ENCODE assay signal across 11 mouse cellular contexts in genomic region chr14:100281734-100282133, GRCm38 (mm10). TPM values are rescaled to one million over a fixed set of nuclear protein-coding genes. Genes with fewer than 3 reads are reported as not detected.
DNase-seq lines count a peak whose midpoint lies in the region; ATAC-seq and TF ChIP-seq lines count a peak whose summit lies in the region.
"Had no signal": no experiment of that assay in that cellular context is flagged by ENCODE, and none has a peak within 500 bp of the region (broad histone marks: within the 10 kb centered on the region; RNA-seq: fewer than 3 reads in every experiment).

No protein-coding gene starts in this region.

- H3K27me3 ChIP-seq in intestine, embryonic 14.5 days (replicated peaks; ENCODE audit: control insufficient read depth, insufficient read depth, low read length) = no peaks in the 10 kb centered on the region
- H3K27me3 ChIP-seq in intestine, postnatal 0 days (replicated peaks; ENCODE audit: control insufficient read depth, insufficient read depth, low read length) = no peaks in the 10 kb centered on the region
- H3K27me3 ChIP-seq in embryonic facial prominence, embryonic 12.5 days = no peaks in the 10 kb centered on the region
- no peaks in the 10 kb centered on the region for H3K27me3 ChIP-seq in hindbrain, embryonic 15.5 days
- H3K27me3 ChIP-seq in midbrain, embryonic 13.5 days = no peaks in the 10 kb centered on the region

- peak overlapping the region; percentile 11; the same call in 1 of the 2 replicates for H3K4me2 ChIP-seq in intestine, embryonic 14.5 days (ENCODE audit: low read length)
- no peak overlapping the region for H3K4me2 ChIP-seq in intestine, postnatal 0 days (replicated peaks; ENCODE audit: low read depth)
- peak overlapping the region; percentile 21; the same call in 1 of the 2 replicates for H3K4me2 ChIP-seq in embryonic facial prominence, embryonic 12.5 days (replicated peaks)
- H3K4me2 ChIP-seq in hindbrain, embryonic 15.5 days = peak overlapping the region; percentile 34
- peak overlapping the region; percentile 36 for H3K4me2 ChIP-seq in midbrain, embryonic 13.5 days (replicated peaks)

- no peak for ATAC-seq in intestine, embryonic 14.5 days (replicated peaks; ENCODE audit: low FRiP score, low TSS enrichment, low read depth)
- no peak for ATAC-seq in intestine, postnatal 0 days
- no peak for ATAC-seq in embryonic facial prominence, embryonic 12.5 days (ENCODE audit: insufficient number of reproducible peaks, insufficient read depth, low FRiP score, low TSS enrichment)
- no peak for ATAC-seq in hindbrain, embryonic 15.5 days (ENCODE audit: low FRiP score, low read depth)
- no peak for ATAC-seq in midbrain, embryonic 13.5 days

- TF ChIP-seq CTCF in intestine, postnatal 0 days (IDR thresholded peaks at IDR 0.05; ENCODE audit: low read depth) = no peak

- no peak overlapping the region for H3K27ac ChIP-seq in intestine, embryonic 14.5 days (ENCODE audit: low read depth)
- H3K27ac ChIP-seq in intestine, postnatal 0 days (ENCODE audit: low read depth, low read length) = no peak overlapping the region
- no peak overlapping the region for H3K27ac ChIP-seq in embryonic facial prominence, embryonic 12.5 days
- no peak overlapping the region for H3K27ac ChIP-seq in hindbrain, embryonic 15.5 days (replicated peaks)
- no peak overlapping the region for H3K27ac ChIP-seq in midbrain, embryonic 13.5 days

- no peaks in the 10 kb centered on the region; the same call in 1 of the 2 replicates for H3K9me3 ChIP-seq in intestine, embryonic 14.5 days (ENCODE audit: control insufficient read depth, low read length)
- no peaks in the 10 kb centered on the region for H3K9me3 ChIP-seq in intestine, postnatal 0 days (ENCODE audit: control insufficient read depth)
- H3K9me3 ChIP-seq in embryonic facial prominence, embryonic 12.5 days = peaks cover 7% of the 10 kb centered on the region; the same call in 1 of the 2 replicates
- no peaks in the 10 kb centered on the region for H3K9me3 ChIP-seq in hindbrain, embryonic 15.5 days
- H3K9me3 ChIP-seq in midbrain, embryonic 13.5 days = 0 out of 2 replicates have a peak, but pooled peaks cover 6% of the 10 kb centered on the region

- H3K9ac ChIP-seq in intestine, embryonic 14.5 days (ENCODE audit: low read length) = no peak overlapping the region
- no peak overlapping the region for H3K9ac ChIP-seq in intestine, postnatal 0 days (ENCODE audit: low read depth, low read length)
- H3K9ac ChIP-seq in embryonic facial prominence, embryonic 12.5 days = no peak overlapping the region
- no peak overlapping the region for H3K9ac ChIP-seq in hindbrain, embryonic 15.5 days
- no peak overlapping the region for H3K9ac ChIP-seq in midbrain, embryonic 13.5 days (replicated peaks)

- 20% methylated on average over 3 of the region's 3 CpGs for WGBS in intestine, embryonic 14.5 days
- 28% methylated on average over 3 of the region's 3 CpGs for WGBS in intestine, postnatal 0 days
- WGBS in embryonic facial prominence, embryonic 12.5 days = 30% methylated on average over 3 of the region's 3 CpGs
- WGBS in hindbrain, embryonic 15.5 days = 52% methylated on average over 3 of the region's 3 CpGs
- WGBS in midbrain, embryonic 13.5 days = 58% methylated on average over 3 of the region's 3 CpGs

- no peak for DNase-seq in intestine, embryonic 14.5 days (ENCODE audit: low spot score)
- DNase-seq in lung, postnatal 25 days (ENCODE audit: low spot score) = no peak
- no peak for DNase-seq in heart, adult 8-10 months (ENCODE audit: low spot score)
- no peak for DNase-seq in layer of hippocampus, adult 9-11 months
- DNase-seq: gastrocnemius, postnatal 14 days had no signal

- peaks cover 18% of the 10 kb centered on the region for H3K4me1 ChIP-seq in intestine, embryonic 14.5 days (replicated peaks; ENCODE audit: control insufficient read depth, insufficient read depth, low read length)
- peaks cover 3% of the 10 kb centered on the region; the same call in 1 of the 2 replicates for H3K4me1 ChIP-seq in intestine, postnatal 0 days (replicated peaks; ENCODE audit: control insufficient read depth, insufficient read depth, low read length)
- peaks cover 8% of the 10 kb centered on the region for H3K4me1 ChIP-seq in embryonic facial prominence, embryonic 12.5 days
- H3K4me1 ChIP-seq in hindbrain, embryonic 15.5 days (replicated peaks) = peaks cover 21% of the 10 kb centered on the region
- H3K4me1 ChIP-seq in midbrain, embryonic 13.5 days (replicated peaks) = peaks cover 27% of the 10 kb centered on the region

- no peaks in the 10 kb centered on the region for H3K36me3 ChIP-seq in intestine, embryonic 14.5 days (ENCODE audit: control insufficient read depth, insufficient read depth, low read length)
- no peaks in the 10 kb centered on the region for H3K36me3 ChIP-seq in intestine, postnatal 0 days (ENCODE audit: control insufficient read depth, insufficient read depth)
- no peaks in the 10 kb centered on the region for H3K36me3 ChIP-seq in embryonic facial prominence, embryonic 12.5 days
- H3K36me3 ChIP-seq in hindbrain, embryonic 15.5 days = no peaks in the 10 kb centered on the region
- H3K36me3 ChIP-seq in midbrain, embryonic 13.5 days = no peaks in the 10 kb centered on the region
- H3K36me3 ChIP-seq: G1E had no signal

- no peak overlapping the region for H3K4me3 ChIP-seq in intestine, embryonic 14.5 days (ENCODE audit: low read depth, low read length)
- H3K4me3 ChIP-seq in intestine, postnatal 0 days (ENCODE audit: low read depth, low read length) = no peak overlapping the region
- no peak overlapping the region for H3K4me3 ChIP-seq in embryonic facial prominence, embryonic 12.5 days
- H3K4me3 ChIP-seq in hindbrain, embryonic 15.5 days = no peak overlapping the region
- H3K4me3 ChIP-seq in midbrain, embryonic 13.5 days (replicated peaks) = peak overlapping the region; percentile 27

RNA-seq across cellular contexts. Expression of gene Klf12, which starts 2.7 kb away (rescaled TPM):
- polyA plus RNA-seq in intestine, embryonic 14.5 days (2014; fragmentation: Nextera tagmentation; extraction: Ambion mirVana) = 14.8 and 18.5 TPM in 2 replicates
- polyA plus RNA-seq in intestine, postnatal 0 days (2015; fragmentation: Nextera tagmentation; extraction: Ambion mirVana) = 2.7 and 3.1 TPM in 2 replicates
- 33.8 and 36.3 TPM in 2 replicates for polyA plus RNA-seq in embryonic facial prominence, embryonic 12.5 days (2016; fragmentation: Nextera tagmentation; extraction: Ambion mirVana)
- polyA plus RNA-seq in hindbrain, embryonic 15.5 days (2015; fragmentation: Nextera tagmentation; extraction: Ambion mirVana) = 47.8 and 49.1 TPM in 2 replicates
- polyA plus RNA-seq in midbrain, embryonic 13.5 days (2015; fragmentation: Nextera tagmentation; extraction: Ambion mirVana) = 58.9 and 66.1 TPM in 2 replicates
- total RNA-seq in heart, adult 8-10 months (2022) = 10 to 100 TPM; 18.2 to 20.2 (median 18.5) TPM
- total RNA-seq: megakaryocyte-erythroid progenitor cell, adult 5-6 weeks had no signal
- polyA plus RNA-seq: G1E had no signal
